Mouse (Mus musculus) limb, embryonic 14.5 days (tissue): ENCODE results near the gene Olfm2. TPM values are rescaled to one million over a fixed set of nuclear protein-coding genes. Genes with fewer than 3 reads are reported as not detected.
A peak's percentile ranks its signal among the peaks of the same experiment; 100 is the strongest.

Experiments
- ATAC-seq: fragments of 200-750 bp; cut with Nextera tagmentation; 2 replicates; pipeline ENCODE4 v1.8.0; 2017; ENCODE audit warnings: low read depth, moderate number of reproducible peaks, moderate TSS enrichment; ENCODE audit not compliant: low FRiP score
- DNase-seq: peaks from one replicate; pipeline ENCODE4 v3.0.0-alpha.2; 2015; ENCODE audit warnings: low spot score
- H3K27ac ChIP-seq: fragments of 300-500 bp; sonication (generic); replicated peaks from 2 replicates; pipeline ENCODE4 v1.5.1; 2014; ENCODE audit warnings: low read depth, mild to moderate bottlenecking, low read length, moderate library complexity, mixed read lengths
- H3K27me3 ChIP-seq: fragments of 300-500 bp; sonication (generic); 2 replicates; pipeline ENCODE4 v1.6.1; 2014; ENCODE audit warnings: low read length, mixed read lengths; ENCODE audit not compliant: control insufficient read depth, insufficient read depth
- H3K36me3 ChIP-seq: fragments of 300-500 bp; sonication (generic); 2 replicates; pipeline ENCODE4 v1.6.1; 2014; ENCODE audit warnings: mild to moderate bottlenecking, low read length, moderate library complexity, mixed read lengths; ENCODE audit not compliant: control insufficient read depth, insufficient read depth
- H3K4me1 ChIP-seq: fragments of 300-500 bp; sonication (generic); 2 replicates; pipeline ENCODE4 v1.6.1; 2014; ENCODE audit warnings: antibody characterized with exemption, low read length, mixed read lengths; ENCODE audit not compliant: control insufficient read depth, insufficient read depth
- H3K4me2 ChIP-seq: fragments of 300-500 bp; sonication (generic); replicated peaks from 2 replicates; pipeline ENCODE4 v1.6.1; 2014; ENCODE audit warnings: low read depth, mild to moderate bottlenecking, low read length, moderate library complexity; ENCODE audit not compliant: severe bottlenecking
- H3K4me3 ChIP-seq: fragments of 300-500 bp; sonication (generic); replicated peaks from 2 replicates; pipeline ENCODE4 v1.5.1; 2014; ENCODE audit warnings: low read length
- H3K9ac ChIP-seq: fragments of 300-500 bp; sonication (generic); 2 replicates; pipeline ENCODE4 v1.6.1; 2014; ENCODE audit warnings: mild to moderate bottlenecking, low read depth, low read length, moderate library complexity; ENCODE audit not compliant: severe bottlenecking
- H3K9me3 ChIP-seq: fragments of 300-500 bp; sonication (generic); 2 replicates; pipeline ENCODE4 v1.6.1; 2016; ENCODE audit warnings: low read length; ENCODE audit not compliant: control insufficient read depth
- POLR2A ChIP-seq: fragments of 200-500 bp; IDR thresholded peaks from 2 replicates; pipeline ENCODE4 v1.8.0; 2012; ENCODE audit warnings: inconsistent platforms, mild to moderate bottlenecking, moderate library complexity, borderline replicate concordance; ENCODE audit not compliant: insufficient read depth, insufficient read length; ENCODE audit errors: extremely low read depth
- WGBS: fragments of 180-500 bp; shearing (Covaris S2); extraction: QIAGEN DNeasy Blood & Tissue Kit; methylation state at CpG from one replicate; pipeline ENCODE4 v1.1.7; 2014; 5-methylcytosine and 5-hydroxymethylcytosine counted together
- polyA plus RNA-seq, 2 experiments: library from polyadenylated mRNA; depleted of rRNA in 1 of 2; stranded (reverse) in 1 of 2; unstranded in 1 of 2; fragments of >200 nt; fragmentation: Nextera tagmentation in 1 of 2; extraction: Ambion mirVana in 1 of 2; gene quantifications; 2 replicates each; pipeline versions ENCODE4 v1.2.1 to v1.2.3; 2012 to 2014

The Olfm2 gene
- polyA plus RNA-seq, 2 experiments = 4.8 to 6.9 TPM

DNA sequence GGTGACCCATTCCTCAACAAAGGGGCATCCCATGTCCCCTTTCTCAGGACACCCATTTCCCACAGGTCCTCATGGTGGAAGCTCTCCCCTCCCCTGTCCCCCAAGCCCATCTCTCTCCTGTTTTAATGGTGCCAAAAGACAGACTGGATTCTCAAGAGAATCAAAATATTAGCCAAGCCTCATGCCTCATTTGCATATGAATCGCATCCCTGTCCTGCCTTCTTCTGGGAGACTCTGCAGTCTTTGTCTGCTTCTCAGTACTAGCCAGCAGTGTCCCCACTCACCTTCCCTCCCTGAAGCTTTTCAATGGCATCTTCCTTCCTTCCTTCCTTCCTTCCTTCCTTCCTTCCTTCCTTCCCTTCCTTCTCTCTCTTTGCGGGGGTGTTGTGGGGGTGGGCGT, 1.5 kb upstream of the Olfm2 start:
- H3K4me3 ChIP-seq = no peak overlapping the region
- peaks cover 5% of the 10 kb centered on the region; the same call in 1 of the 2 replicates for H3K4me1 ChIP-seq
- H3K27me3 ChIP-seq = peaks cover 45% of the 10 kb centered on the region
- 0 out of 2 replicates have a peak, but pooled peaks cover 3% of the 10 kb centered on the region for H3K9me3 ChIP-seq
- H3K36me3 ChIP-seq = no peaks in the 10 kb centered on the region
- DNase-seq (no peak), ATAC-seq (no peak)
- no peak overlapping the region for H3K4me2 ChIP-seq
- H3K9ac ChIP-seq = no peak overlapping the region
- no peak for TF ChIP-seq POLR2A
- WGBS = 13% methylated on average over 3 of the region's 3 CpGs
- no peak overlapping the region for H3K27ac ChIP-seq

DNA sequence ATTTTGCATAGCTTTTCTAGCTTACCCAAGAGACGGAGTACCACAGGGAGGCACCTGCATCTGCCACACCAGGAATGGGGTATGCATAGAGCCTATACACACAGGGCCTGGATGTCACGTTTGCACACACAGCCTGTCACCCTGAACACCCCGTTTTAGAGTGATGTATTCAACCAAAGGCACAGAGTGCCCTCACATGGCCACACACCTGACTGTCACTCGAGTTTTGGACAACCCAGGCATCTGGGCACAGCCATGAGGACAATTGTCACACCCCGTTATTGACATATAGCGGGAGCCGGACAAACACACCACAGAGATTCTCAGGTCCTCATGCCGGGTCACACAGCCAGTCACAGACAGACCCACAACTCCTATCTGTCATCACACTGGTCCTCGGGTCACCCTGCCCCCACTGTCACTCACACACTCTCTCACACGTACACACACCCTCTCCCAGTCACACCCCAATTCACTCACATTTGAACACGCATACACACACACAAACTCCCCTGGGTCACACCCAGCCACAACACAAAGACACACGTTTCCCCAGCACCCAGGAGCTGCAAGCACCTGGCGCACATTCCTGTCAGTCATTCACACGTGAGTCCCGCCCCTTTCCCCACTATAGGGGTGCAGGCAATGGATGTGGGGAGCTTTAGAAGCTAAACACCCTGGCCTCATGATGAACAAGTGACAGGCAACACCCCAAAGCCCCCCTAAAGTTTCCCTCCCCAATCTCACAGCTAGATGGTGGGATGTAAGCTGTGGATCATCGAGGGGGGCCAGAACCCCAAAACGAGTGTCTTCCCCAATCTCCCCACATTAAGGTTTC, 801 bp downstream of the Olfm2 start:
- 12% methylated on average over 17 of the region's 17 CpGs for WGBS
- Histone ChIP-seq H3K27me3 (peaks cover 45% of the 10 kb centered on the region), H3K9me3 (0 out of 2 replicates have a peak, but pooled peaks cover 3% of the 10 kb centered on the region), H3K4me2 (peak overlapping the region; percentile 84), H3K4me1 (peaks cover 9% of the 10 kb centered on the region; the same call in 1 of the 2 replicates), H3K9ac (no peak overlapping the region), H3K36me3 (no peaks in the 10 kb centered on the region), H3K27ac (no peak overlapping the region), H3K4me3 (peak overlapping the region; percentile 44)
- no peak for ATAC-seq
- TF ChIP-seq POLR2A = no peak
- no peak for DNase-seq

GRCm38 (mm10) chr9:20743946-20744738, 2.0 kb downstream of the Olfm2 start:
- DNase-seq = no peak
- ATAC-seq = no peak
- Histone ChIP-seq H3K27me3 (peaks cover 45% of the 10 kb centered on the region), H3K4me1 (peaks cover 9% of the 10 kb centered on the region; the same call in 1 of the 2 replicates), H3K9ac (no peak overlapping the region), H3K9me3 (0 out of 2 replicates have a peak, but pooled peaks cover 3% of the 10 kb centered on the region), H3K4me2 (no peak overlapping the region), H3K4me3 (no peak overlapping the region), H3K36me3 (no peaks in the 10 kb centered on the region), H3K27ac (no peak overlapping the region)
- TF ChIP-seq POLR2A = no peak
- WGBS = 11% methylated on average over 22 of the region's 22 CpGs

DNA sequence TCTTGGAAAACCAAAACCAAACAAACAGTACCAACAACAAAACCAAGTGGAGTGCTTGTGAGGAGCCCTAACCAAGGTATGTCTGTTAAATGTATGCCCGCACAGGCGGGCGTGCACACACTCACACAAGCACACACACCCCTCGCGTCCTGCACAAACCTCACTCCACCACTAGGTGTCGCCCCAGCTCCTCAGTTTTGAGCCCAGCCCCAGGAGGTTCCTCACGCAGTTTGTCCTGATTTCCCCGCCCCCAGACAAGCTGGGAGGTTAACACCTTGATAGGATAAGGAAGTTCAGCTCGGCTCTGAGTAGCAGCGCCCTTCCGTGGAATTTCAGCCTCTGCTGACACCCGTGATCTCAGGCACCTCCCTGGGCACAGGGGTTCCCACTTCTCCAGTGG, 5.7 kb downstream of the Olfm2 start:
- H3K36me3 ChIP-seq = no peaks in the 10 kb centered on the region
- 0 out of 2 replicates have a peak overlapping the region, but pooled peaks have one; percentile 2 for H3K4me3 ChIP-seq
- WGBS = 4% methylated on average over 12 of the region's 12 CpGs
- no peak for TF ChIP-seq POLR2A
- ATAC-seq (peak; percentile 81), DNase-seq (peak; percentile 63)
- no peak overlapping the region for H3K27ac ChIP-seq
- no peak overlapping the region for H3K9ac ChIP-seq
- H3K9me3 ChIP-seq = 0 out of 2 replicates have a peak, but pooled peaks cover 3% of the 10 kb centered on the region
- H3K4me1 ChIP-seq = 0 out of 2 replicates have a peak, but pooled peaks cover 4% of the 10 kb centered on the region
- H3K4me2 ChIP-seq = peak overlapping the region; percentile 35; the same call in 1 of the 2 replicates
- H3K27me3 ChIP-seq = peaks cover 24% of the 10 kb centered on the region
